Mouse (Mus musculus) myocyte (in vitro differentiated cells): ENCODE measurements at regions not wholly inside any gene's neighbourhood (a gene's known extent, or its start where the extent isn't known, plus 50 kb on each side); places are given as distances from the start of the nearest gene placed in this dataset.

ENCODE experiments used
- MAX ChIP-seq: IDR thresholded peaks from one replicate; pipeline ENCODE4 v1.6.1; 2011; ENCODE audit warnings: low read depth, mild to moderate bottlenecking, control low read depth
- MYOG ChIP-seq, 3 experiments: IDR thresholded peaks; one replicate each; pipeline ENCODE4 v1.6.1; 2011; ENCODE audit warnings: control low read depth in 2 of 3, low read depth in 2 of 3, mild to moderate bottlenecking in 2 of 3; ENCODE audit not compliant: insufficient read length in 2 of 3, control insufficient read depth in 1 of 3, insufficient read depth in 1 of 3
- POLR2A ChIP-seq: IDR thresholded peaks from one replicate; pipeline ENCODE4 v1.6.1; 2011; ENCODE audit warnings: low read depth, mild to moderate bottlenecking, control low read depth, moderate library complexity; ENCODE audit not compliant: insufficient read length

DNA sequence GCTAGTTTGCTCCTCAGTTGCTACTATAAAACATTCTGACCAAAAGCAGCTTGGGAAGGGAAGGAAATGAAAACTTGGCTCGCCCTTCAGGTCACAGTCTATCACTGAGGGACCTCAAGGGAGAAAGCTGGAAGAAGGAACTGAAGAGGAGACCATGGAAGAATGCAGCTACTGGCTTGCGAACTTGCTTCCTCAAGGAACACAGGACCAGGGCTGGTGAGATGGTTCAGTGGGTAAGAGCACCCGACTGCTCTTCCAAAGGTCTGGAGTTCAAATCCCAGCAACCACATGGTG lies 51.4 kb upstream of the Sub1 start:
- TF ChIP-seq MAX = no peak
- no peak for TF ChIP-seq POLR2A
- TF ChIP-seq MYOG (IDR thresholded peaks at IDR 0.05; ENCODE audit: control insufficient read depth in 1 of 3, insufficient read depth in 1 of 3, insufficient read length in 2 of 3, low read depth in 2 of 3) = no peak
